Mouse (Mus musculus): Measurements from ENCODE around the gene Flt1.

Gene Flt1

DNA sequence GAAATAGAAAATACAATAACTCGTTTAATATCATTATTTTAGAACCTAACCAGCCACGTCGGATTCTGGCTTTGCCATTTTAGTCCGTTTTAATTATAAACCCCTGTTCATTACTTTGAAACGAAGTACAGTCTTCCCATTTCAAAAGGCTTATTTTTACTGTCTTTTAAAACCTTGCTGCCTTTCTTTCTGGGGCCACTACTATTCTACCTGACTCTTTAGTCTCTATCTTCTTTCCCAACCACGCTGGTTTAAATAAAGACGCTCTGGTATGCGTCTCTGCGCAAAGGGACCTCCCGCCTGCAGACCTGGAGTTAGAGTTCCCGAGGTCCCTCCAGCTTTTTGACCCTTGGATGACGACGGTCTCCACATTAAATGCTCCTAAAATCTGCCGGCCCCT lies 1.4 kb downstream of the Flt1 start:
- DNase-seq, result peak in 1 of 2 experiments; percentile 10

DNA sequence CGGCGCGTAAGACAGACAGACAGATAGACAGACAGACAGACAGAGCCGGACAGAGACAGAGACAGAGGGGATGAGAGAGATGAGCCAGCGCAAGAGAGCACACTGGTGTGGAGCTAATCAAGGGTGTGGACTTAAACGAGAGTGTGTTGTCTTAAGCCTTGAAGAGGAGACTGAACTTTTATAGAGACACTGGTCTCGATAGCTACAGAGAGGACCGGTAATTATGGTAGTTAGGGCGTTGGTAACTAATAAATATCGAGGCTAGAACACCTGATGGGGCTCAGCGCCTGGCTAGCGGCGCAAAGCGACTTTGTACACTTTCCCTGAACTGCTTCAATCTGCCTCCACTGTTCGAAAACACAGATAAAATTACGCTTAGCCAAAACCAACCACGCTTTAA lies 2.0 kb downstream of the Flt1 start:
- DNase-seq, result no peak

DNA sequence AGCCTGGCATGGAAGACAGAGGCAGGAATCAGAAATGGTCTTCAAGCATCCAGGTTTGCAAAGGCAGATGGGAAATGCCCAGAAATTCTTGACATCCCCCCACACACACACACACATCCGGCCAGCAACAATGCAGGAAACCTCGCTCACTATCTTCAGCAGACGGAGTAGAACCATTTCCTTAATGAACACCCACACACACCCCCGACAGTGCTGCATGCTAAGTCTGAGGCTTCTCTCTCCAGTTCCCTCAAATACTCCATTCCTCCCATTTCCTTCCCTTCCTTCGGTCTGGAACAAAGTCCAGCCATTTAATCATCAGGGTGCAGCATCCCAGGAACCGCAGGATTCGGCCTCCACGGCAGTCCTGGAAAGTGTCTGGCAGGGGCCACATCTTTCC lies 4.4 kb downstream of the Flt1 start:
- DNase-seq, result no peak

DNA sequence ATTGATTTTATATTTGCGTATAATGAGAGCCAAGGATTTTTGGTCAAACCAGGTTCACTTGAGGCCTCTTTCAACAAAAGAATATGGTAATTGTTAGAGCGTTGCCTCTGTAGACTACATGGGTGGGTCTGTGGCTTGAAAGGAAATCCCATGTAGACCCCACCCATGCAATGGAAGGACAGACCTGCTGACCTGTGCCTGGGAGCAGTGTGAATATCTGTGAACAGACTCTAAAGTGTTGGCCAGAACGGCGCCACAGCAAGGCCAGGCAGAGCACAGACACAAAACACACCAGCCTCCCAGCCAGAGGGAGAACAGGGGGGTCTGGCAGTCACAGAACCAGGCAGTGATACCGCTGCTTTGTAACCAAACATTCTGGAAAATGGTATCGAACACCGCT lies 7.5 kb downstream of the Flt1 start:
- no peak for DNase-seq

DNA sequence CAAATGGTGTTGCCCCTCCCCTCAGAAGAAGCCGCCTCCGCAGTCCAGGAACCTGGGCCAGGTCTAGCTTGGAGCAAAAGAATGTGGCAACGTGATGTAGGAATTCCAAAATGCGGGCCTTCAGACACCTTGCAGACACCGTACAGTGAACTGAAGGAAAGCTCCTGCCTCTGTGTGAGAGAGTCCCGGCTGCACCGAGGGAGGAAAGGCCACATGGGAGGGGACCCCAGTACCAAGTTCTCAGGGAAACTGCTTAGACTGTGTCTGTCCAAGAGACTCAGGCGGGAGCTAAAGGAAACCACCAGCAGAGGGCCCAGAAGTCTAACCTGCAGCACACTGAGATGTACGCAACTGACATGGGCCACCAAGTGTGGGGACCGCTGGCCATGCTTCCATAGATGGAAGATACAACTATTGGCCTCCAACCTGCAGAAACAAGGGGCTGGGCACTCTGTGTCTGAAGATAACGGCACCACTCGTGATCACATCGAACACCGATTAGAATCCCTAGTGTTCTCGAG lies 9.1 kb downstream of the Flt1 start:
- peak; percentile 23 to 33 for DNase-seq

DNA sequence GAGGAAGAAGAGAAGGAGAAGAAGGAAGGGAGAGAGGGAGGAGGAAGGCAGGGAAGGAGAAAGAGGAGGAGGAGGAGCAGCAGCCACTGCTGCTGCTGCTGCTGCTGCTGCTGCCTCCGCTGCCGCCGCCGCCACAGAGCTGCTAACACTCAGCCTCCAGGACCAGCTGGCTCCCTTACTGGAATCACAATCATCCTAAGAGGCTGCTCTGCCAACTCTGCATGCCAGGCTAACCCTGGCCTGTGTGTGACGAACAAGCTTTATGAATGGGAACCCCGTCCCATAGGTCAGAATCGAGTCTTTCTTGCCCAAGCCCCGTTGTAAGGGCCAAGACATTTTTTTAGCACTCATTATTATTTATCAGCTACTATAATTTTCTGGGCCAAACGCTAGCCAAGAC lies 9.5 kb downstream of the Flt1 start:
- peak; percentile 30 to 38 for DNase-seq

DNA sequence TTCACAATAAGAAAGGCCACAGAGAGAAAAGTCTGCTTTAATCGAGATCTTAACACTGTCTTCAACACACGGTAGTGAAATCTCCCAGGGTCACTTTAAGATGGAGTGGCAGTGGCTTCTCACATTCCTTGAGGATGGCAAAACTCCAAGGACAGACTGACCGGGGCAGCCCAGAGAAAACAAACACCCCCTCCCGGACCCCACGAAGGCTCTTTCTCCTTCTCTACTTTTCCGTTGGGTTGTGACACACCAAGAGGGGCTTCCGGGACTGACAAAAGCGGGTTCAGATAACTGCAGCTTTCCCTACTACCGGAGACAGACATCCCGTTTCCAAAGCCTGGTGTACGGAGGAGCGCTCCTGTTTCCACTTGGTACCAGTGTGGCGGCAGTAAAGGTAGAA lies 10.4 kb downstream of the Flt1 start:
- no peak for DNase-seq

DNA sequence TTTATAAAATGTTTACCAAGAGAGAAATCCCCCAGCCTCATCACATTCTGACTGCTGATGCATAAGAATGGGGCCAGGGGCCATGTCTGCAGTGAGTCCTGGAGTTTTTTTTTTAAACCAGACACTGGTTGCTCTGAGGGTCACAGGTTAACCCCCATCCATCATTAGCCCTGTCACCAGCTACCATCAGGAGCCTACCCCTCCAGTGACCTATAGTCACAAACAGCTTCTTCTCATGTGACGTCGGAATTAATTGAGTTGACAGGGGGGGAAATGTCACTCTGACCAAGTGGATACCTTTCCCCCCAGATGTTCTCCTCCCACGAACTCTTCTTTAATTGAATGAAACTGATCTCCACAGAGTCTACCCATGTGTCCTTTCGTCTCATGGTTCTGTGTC lies 17.3 kb downstream of the Flt1 start:
- no peak for DNase-seq

DNA sequence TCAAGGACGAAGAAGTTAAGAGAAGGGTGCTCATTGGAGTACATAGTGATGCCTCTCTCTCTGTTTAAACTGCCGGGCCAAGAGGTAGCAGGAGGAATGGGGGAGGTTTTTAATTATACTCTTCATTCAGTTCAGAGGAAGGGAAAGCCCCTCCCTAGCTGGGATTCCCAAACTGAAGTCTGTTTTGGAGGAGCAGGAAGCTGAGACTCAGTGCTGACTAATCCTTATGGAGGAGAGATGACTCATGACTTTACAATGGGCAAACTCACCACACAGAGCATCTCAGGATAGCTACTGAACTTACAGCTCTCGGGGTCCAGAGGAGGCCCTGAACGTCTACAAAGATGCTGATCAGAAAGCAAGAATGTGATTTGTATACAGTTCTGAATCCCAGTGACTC lies 18.3 kb downstream of the Flt1 start:
- no peak for DNase-seq

DNA sequence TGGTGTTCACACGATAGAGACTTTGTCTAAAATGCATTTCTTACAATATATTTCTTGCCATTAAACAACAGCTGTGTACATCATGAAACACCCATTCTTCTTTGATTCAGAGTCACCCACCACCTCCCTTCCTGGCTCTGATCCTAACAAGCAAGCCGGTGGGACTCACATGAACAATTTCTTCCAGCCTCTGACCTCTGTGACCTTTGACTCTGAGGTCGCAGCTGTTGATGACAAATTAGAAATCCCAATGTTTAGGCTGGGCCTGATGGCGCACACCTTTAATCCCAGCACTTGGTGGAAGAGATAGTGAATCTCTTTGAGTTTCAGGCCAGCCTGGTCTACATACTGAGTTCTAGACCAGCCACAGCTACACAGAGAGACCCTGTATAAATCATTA lies 20.9 kb downstream of the Flt1 start:
- DNase-seq, result no peak

DNA sequence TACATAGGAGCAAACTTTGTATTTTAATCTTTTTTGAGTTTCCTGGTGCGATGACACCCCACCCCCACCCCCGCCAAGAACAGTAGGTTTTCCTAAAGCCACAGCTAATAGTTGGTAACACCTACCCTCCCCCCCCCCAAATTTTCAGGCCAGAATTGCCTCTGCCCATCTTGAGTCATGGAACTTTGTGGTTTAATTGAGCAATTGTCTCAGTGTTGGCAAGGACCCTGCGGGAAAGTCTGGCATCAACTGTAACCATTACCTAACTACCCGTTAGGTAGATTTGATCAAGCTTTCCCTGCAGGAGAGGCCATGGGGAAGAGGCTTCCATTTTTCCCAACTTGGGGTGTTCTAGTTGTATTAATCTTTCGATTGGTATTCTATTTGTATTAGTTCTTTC lies 23.4 kb downstream of the Flt1 start:
- DNase-seq, result no peak

DNA sequence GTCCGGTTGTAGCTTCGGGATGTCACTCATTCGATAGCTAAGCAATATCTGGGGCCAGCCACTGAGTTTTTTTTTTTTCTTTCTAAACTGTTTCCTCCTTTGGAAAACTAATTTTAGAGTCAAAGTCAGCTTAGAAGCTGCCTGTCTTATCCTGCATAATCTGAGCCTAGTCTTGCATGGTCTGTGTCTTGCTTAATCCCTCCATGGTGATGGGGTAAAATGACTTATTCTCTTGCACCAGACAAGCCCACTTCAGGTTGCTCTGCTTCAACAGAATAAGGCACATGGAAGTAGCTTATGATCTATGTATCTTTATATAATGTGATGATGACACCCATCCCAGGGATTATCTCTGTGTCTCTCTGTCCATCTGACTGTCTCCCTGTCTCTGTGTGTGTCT lies 24.8 kb downstream of the Flt1 start:
- DNase-seq, result no peak

DNA sequence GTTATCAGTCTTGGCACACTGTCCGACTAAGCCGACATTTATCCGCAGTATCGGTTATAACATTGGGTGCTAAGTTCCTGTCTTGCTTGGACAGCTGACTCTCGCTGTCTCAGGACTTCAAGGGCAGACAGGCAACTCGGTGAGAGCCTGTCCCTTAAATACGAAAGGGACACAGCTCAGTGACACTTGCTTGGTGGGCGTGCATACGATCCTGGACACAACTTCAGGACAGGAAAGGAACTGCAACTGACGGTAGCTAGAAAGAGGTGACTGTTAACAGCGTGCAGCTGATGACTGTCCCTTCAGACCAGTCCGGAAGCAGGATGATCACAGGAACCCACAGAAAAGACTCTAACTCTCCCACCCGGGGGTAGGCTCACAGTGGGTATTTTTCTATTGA lies 27.8 kb downstream of the Flt1 start:
- DNase-seq, result no peak

DNA sequence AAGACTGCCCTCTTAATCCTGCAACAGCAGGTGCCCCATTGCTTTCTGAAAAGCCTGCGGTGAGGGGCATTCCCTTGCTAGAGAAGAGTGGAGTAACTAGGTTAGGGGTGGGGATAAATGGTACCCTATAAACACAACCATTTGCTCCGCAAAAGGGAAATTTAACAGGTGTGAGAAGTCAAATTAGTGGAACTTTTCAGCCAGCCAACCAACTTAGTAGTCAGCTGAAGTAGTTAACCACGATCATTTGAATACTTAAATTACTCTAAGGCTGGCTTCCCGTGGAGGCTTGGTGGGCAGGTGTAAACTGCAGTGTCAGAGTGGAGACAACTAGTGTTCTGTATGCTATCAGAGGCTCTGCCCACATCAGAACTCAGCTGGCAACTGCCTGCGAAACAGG lies 28.6 kb downstream of the Flt1 start:
- no peak for DNase-seq

DNA sequence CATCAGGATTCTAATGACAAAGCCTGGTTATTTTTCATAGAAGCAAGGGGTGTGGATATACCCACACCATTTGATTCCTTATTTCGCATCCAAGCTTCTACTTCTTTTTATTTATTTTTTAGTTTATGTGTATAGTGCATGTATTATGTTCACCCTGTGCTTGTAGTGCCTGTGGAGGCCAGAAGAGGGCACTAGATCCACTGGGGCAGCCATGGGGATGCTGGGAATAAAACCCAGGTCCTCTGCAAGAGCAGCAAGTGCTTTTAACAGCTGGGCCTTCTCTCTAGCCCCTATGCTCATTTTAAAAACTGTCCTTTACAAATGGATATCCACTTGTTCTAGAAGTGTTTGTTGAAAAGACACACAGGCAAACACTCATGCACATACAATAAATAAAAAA lies 33.2 kb downstream of the Flt1 start:
- DNase-seq, result no peak

DNA sequence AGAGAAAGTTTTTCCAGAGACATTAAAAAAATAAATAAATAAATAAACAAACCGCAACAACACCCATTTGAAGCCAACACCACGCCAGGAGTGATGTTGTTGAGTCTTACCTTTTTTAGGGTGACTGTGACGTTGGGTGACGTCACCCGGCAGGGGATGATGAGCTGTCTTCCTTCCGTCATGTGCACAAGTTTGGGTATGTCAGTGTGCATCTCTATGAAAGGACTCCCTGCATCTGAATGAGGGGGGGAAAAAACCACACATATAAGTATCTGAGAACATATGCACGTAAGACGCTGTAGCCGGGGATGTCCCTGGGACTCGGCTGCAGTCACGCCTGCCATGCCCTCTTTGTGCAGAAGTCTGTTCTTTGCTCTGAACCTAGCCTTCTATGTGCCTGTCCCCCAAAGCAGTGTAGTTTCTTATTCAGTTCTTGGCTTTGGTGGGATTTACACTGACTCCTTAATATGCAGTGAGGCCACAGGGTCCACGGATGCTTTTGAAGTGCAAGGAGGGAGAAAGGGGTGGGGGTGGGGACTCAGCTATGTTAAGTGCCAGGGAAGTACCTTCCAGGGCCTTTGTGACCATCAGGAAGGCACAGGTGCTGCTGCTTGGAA lies 42.0 kb downstream of the Flt1 start:
- no peak for DNase-seq

DNA sequence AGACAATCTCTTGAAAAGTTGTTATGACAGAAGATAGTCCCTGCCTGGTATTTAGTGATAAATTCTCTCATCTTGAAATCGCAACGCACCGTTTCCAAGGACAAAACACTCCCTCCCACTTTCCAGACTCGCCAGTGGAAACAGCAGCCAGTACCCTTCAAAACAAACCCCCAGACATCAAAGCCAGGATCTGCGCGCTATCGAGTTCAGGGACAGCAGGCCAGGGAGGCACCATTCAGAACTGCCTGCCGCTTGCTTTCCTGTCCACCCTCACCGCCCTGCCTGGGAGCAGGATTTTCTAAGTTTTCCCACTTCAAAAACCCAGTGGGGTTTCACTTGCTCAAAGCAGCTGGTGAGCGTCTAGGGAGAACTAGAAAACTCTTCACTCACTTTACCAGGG lies 44.6 kb downstream of the Flt1 start:
- no peak for DNase-seq

DNA sequence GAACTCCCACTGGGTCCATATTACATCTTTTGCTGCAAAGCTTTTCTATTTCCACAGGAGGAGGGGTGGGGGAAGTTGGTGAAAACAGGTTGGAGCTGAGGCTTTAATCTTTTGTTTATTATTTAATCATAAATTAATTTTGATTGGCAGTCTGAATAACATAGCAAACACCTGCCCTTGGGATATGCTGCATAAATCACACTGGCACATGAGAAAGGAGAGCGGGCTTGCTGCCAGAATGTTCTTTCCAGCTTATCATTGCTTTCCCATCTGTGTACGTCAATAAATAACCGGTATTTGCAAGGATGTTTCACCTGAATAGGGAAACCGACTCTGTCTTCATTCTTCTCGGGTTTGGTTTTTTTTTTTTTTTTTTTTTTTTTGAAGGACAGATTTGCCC lies 45.1 kb downstream of the Flt1 start:
- peak; percentile 15 to 24 for DNase-seq

DNA sequence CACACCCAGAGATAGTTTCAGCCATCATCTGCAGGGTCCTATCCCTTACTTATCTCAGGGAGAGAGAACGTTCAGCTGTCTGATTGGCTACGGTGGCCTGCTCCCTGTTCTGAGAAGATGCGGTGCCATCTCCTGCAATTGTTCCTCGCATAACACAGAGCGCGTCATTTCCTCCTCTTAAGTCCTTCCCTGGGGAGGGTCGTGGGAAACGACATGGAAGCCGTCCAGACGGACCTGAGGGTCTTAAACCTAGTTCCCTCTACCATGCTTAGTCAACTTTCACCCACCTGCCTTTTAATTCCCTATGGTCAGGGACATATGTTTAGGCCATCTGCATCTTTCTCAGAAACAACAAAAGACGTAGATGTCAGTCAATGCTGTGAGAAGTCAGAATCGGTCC lies 46.5 kb downstream of the Flt1 start:
- DNase-seq, result peak; percentile 6 to 10

DNA sequence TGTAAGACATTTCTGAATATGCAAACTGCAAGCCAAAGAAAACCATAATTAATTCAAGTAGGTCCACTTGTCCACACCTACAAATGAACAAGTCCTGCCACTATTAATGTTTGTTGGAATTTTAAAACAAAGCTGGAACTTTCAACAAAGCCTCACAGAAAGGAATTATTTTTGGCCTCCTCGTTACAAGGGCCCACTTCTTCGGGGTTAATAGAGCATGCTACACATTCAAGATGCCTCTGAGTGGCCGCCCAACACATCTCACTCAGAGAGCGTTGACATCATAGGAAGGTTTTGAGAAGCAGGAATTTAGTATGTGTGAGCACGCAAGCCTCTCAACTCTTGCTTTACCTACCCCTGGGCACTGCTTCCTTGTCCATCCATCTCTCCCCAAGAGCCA lies 50.0 kb downstream of the Flt1 start:
- no peak for DNase-seq

DNA sequence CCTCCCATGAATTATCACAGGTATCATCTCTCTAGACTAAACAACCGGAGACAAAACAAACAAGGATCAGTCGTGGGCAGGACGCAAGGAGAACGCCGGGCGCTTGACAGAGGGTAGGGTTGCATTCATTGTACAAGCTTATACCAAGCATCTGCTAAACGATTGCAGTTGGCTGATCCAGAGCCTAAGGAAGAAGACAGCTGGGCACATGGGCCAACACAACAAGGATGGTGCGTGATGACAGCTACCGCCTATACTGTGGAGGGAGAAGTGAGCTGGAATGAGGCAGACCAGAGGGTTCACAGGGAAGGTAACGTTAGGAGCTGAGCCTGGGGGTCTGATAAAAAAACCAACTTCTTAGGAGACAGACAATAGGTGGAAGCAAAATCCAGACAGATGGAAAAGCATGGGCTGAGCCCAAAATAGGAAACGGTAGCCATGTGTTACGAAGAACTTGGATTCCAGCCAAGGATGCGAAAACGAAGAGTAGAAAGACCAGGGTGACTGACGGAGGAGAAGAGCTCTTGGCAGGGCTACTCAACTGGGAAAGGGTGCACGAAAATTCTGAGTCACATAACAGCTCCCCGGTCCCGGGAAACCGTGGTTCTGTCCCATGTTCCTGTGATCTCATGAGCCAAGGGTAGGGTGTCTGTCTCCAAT lies 53.9 kb downstream of the Flt1 start:
- peak; percentile 57 to 63 for DNase-seq

DNA sequence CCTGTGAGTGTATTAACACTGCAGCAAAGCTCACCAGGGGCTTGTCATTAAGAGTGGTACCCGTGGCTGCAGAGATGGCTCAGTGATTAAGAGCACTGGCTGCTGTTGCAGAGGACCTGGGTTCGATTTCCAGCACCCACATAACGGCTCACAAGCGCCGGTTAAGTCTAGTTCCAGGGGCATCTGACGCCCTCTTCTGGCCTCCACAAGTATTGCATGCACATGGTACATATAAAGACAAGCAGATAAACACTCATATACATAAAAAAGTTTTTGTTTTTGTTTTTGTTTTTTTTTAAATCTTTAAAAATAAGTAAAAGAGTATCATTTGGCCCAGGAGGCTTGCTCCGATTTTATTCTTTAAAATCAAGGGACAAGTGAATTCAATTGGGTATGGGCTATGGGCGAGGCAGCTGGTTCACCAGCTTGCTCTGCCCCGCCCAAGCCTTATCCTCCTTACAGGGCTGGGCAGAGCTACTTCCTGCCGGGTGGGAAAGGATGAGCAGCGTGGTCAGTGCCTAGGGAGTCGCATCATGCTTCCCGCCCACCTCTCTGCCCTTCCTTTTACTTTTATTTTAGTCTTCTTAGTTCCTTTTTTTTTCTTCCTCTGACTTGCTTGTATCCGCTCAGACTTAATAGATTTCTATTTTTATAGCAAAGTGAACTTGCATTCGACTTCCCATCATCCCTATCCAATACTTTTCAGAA lies 57.0 kb downstream of the Flt1 start:
- DNase-seq, result no peak

DNA sequence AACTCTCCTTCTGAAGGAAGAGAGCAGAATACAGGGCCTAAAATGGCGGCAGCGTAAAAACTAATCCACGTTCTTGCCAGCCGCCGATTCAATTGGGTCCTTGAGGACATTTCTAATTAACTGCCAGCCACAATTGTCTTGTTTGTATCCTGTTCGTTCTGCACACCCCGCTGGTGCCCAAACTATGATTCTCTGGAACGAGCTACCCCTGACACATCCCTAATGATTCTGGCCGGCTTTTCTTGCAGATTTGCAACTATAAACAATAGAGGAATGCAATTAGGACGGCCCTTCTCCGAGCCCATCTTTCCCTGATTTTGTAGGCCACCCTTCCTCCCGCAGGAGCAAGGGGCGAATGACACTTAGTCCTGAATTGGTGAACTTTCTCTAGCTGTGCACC lies 59.9 kb downstream of the Flt1 start:
- DNase-seq, result no peak

DNA sequence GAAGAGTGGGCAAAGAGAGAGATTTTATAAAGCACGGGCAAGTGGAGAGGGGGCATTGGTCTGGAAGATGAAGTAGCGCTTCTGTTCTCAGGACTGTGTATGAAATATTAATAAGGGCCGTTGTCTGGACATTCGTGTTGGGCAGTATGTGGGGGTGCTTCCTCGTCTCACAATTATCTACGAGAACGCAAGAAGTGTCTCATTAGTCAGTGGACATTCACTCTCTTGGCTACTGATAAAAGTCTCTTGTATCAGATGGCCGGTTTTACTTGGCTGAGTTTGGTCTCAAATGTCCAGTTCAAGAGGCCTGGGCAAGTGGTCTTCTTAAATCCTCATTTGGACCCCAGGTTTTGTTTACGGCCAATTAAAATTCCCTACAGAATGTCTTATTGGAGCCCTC lies 60.4 kb downstream of the Flt1 start:
- no peak for DNase-seq
